Mouse (Mus musculus): Measurements from ENCODE around the gene Adamts14.
A peak's percentile ranks its signal among the peaks of the same experiment; 100 is the strongest.

The Adamts14 gene

GRCm38 (mm10) chr10:61226784-61227396 is 46.3 kb downstream of the Adamts14 start:
- DNase-seq, result no peak

GRCm38 (mm10) chr10:61225694-61226093 is 47.5 kb downstream of the Adamts14 start:
- DNase-seq, result no peak

GRCm38 (mm10) chr10:61219318-61219717 is 53.9 kb downstream of the Adamts14 start:
- DNase-seq, result no peak

GRCm38 (mm10) chr10:61216163-61216562 is 57.1 kb downstream of the Adamts14 start:
- DNase-seq, result no peak

GRCm38 (mm10) chr10:61215658-61216057 is 57.6 kb downstream of the Adamts14 start:
- no peak for DNase-seq

- no peak for DNase-seq
Measured at GRCm38 (mm10) chr10:61212817-61213216, 60.4 kb downstream of the Adamts14 start.

GRCm38 (mm10) chr10:61211743-61212142 is 61.5 kb downstream of the Adamts14 start:
- peak; percentile 49 for DNase-seq

GRCm38 (mm10) chr10:61211105-61211504 is 62.1 kb downstream of the Adamts14 start:
- no peak for DNase-seq

- DNase-seq, result no peak
Measured at GRCm38 (mm10) chr10:61208114-61208684, 65.0 kb downstream of the Adamts14 start.

- DNase-seq, result no peak
Measured at GRCm38 (mm10) chr10:61203930-61204329, 69.3 kb downstream of the Adamts14 start.

- DNase-seq, result no peak
Measured at GRCm38 (mm10) chr10:61201596-61202318, 71.5 kb downstream of the Adamts14 start.

GRCm38 (mm10) chr10:61200998-61201397 is 72.2 kb downstream of the Adamts14 start:
- DNase-seq, result no peak

GRCm38 (mm10) chr10:61200232-61200820 is 72.9 kb downstream of the Adamts14 start:
- DNase-seq, result no peak

GRCm38 (mm10) chr10:61199566-61200213 is 73.5 kb downstream of the Adamts14 start:
- peak; percentile 52 for DNase-seq

GRCm38 (mm10) chr10:61195718-61196291 is 77.4 kb downstream of the Adamts14 start:
- DNase-seq, result no peak

GRCm38 (mm10) chr10:61195216-61195615 is 78.0 kb downstream of the Adamts14 start:
- no peak for DNase-seq

- no peak for DNase-seq
Measured at GRCm38 (mm10) chr10:61194611-61195010, 78.6 kb downstream of the Adamts14 start.

GRCm38 (mm10) chr10:61188010-61188409 is 85.2 kb downstream of the Adamts14 start:
- no peak for DNase-seq

GRCm38 (mm10) chr10:61187001-61187400 is 86.2 kb downstream of the Adamts14 start:
- no peak for DNase-seq

- no peak for DNase-seq
Measured at GRCm38 (mm10) chr10:61179927-61180326, 93.3 kb downstream of the Adamts14 start.

- no peak for DNase-seq
Measured at GRCm38 (mm10) chr10:61178687-61179086, 94.6 kb downstream of the Adamts14 start.

GRCm38 (mm10) chr10:61177751-61178150 is 95.5 kb downstream of the Adamts14 start:
- DNase-seq, result no peak
